Mouse (Mus musculus): Measurements from ENCODE around the gene Meis1. TPM values are rescaled to one million over a fixed set of nuclear protein-coding genes. Genes with fewer than 3 reads are reported as not detected.

Gene Meis1
- polyA plus RNA-seq, 1 experiment from 2014 or later = 8.5 TPM

- H3K4me2 ChIP-seq (ENCODE audit: low read depth, low read length) = no peak overlapping the region
- H3K9ac ChIP-seq (ENCODE audit: low read depth, low read length) = no peak overlapping the region
- H3K4me1 ChIP-seq (ENCODE audit: control insufficient read depth, low read depth, low read length) = peaks cover 8% of the 10 kb centered on the region
- no peaks in the 10 kb centered on the region for H3K9me3 ChIP-seq (replicated peaks; ENCODE audit: control insufficient read depth, low read length)
- no peaks in the 10 kb centered on the region for H3K27me3 ChIP-seq (ENCODE audit: control insufficient read depth, insufficient read depth, low read depth, low read length)
- ATAC-seq (ENCODE audit: low read depth) = no peak
- H3K27ac ChIP-seq (ENCODE audit: low read length) = no peak overlapping the region
- no peaks in the 10 kb centered on the region for H3K36me3 ChIP-seq (ENCODE audit: control insufficient read depth, insufficient read depth)
- H3K4me3 ChIP-seq (ENCODE audit: low read depth, low read length) = no peak overlapping the region
- whole genome bisulfite sequencing (ENCODE audit: insufficient replicate concordance) = 19% methylated on average over 2 of the region's 2 CpGs
Observed at GRCm38 (mm10) chr11:18897250-18897649, 121.5 kb downstream of the Meis1 start.

- no peaks in the 10 kb centered on the region; the same call in 1 of the 2 replicates for H3K4me1 ChIP-seq (ENCODE audit: control insufficient read depth, low read depth, low read length)
- H3K4me3 ChIP-seq (ENCODE audit: low read depth, low read length) = no peak overlapping the region
- no peak overlapping the region for H3K9ac ChIP-seq (ENCODE audit: low read depth, low read length)
- 51% methylated on average over 2 of the region's 2 CpGs for WGBS (ENCODE audit: insufficient replicate concordance)
- no peak for ATAC-seq (ENCODE audit: low read depth)
- H3K4me2 ChIP-seq (ENCODE audit: low read depth, low read length) = no peak overlapping the region
- no peaks in the 10 kb centered on the region for H3K27me3 ChIP-seq (ENCODE audit: control insufficient read depth, insufficient read depth, low read depth, low read length)
- H3K36me3 ChIP-seq (ENCODE audit: control insufficient read depth, insufficient read depth) = no peaks in the 10 kb centered on the region
- H3K9me3 ChIP-seq (replicated peaks; ENCODE audit: control insufficient read depth, low read length) = no peaks in the 10 kb centered on the region
- no peak overlapping the region for H3K27ac ChIP-seq (ENCODE audit: low read length)
Observed at GRCm38 (mm10) chr11:18892470-18892869, 126.3 kb downstream of the Meis1 start.

GRCm38 (mm10) chr11:18889139-18889538 lies 129.6 kb downstream of the Meis1 start:
- WGBS (ENCODE audit: insufficient replicate concordance) = 48% methylated on average over 5 of the region's 5 CpGs

GRCm38 (mm10) chr11:18888651-18889050 lies 130.1 kb downstream of the Meis1 start:
- H3K4me1 ChIP-seq (ENCODE audit: control insufficient read depth, low read depth, low read length) = peaks cover 3% of the 10 kb centered on the region; the same call in 1 of the 2 replicates
- H3K27ac ChIP-seq (ENCODE audit: low read length) = no peak overlapping the region
- WGBS (ENCODE audit: insufficient replicate concordance) = 42% methylated on average over 1 of the region's 1 CpGs
- H3K4me2 ChIP-seq (ENCODE audit: low read depth, low read length) = no peak overlapping the region
- H3K9me3 ChIP-seq (replicated peaks; ENCODE audit: control insufficient read depth, low read length) = no peaks in the 10 kb centered on the region
- no peak overlapping the region for H3K9ac ChIP-seq (ENCODE audit: low read depth, low read length)
- no peaks in the 10 kb centered on the region for H3K36me3 ChIP-seq (ENCODE audit: control insufficient read depth, insufficient read depth)
- ATAC-seq (ENCODE audit: low read depth) = no peak
- no peak overlapping the region for H3K4me3 ChIP-seq (ENCODE audit: low read depth, low read length)
- H3K27me3 ChIP-seq (ENCODE audit: control insufficient read depth, insufficient read depth, low read depth, low read length) = no peaks in the 10 kb centered on the region

More at GRCm38 (mm10) chr11:18889139-18889538, 129.6 kb downstream of the Meis1 start:
- H3K27ac ChIP-seq (ENCODE audit: low read length) = no peak overlapping the region
- H3K4me1 ChIP-seq (ENCODE audit: control insufficient read depth, low read depth, low read length) = no peaks in the 10 kb centered on the region; the same call in 1 of the 2 replicates
- no peak overlapping the region for H3K9ac ChIP-seq (ENCODE audit: low read depth, low read length)
- H3K27me3 ChIP-seq (ENCODE audit: control insufficient read depth, insufficient read depth, low read depth, low read length) = no peaks in the 10 kb centered on the region
- no peak overlapping the region for H3K4me3 ChIP-seq (ENCODE audit: low read depth, low read length)
- H3K4me2 ChIP-seq (ENCODE audit: low read depth, low read length) = no peak overlapping the region
- no peaks in the 10 kb centered on the region for H3K36me3 ChIP-seq (ENCODE audit: control insufficient read depth, insufficient read depth)
- peak; percentile 43; the same call in 1 of the 2 replicates for ATAC-seq (ENCODE audit: low read depth)
- no peaks in the 10 kb centered on the region for H3K9me3 ChIP-seq (replicated peaks; ENCODE audit: control insufficient read depth, low read length)

GRCm38 (mm10) chr11:18885729-18886325 lies 133.0 kb downstream of the Meis1 start:
- Histone ChIP-seq H3K27ac (ENCODE audit: low read length) (peak overlapping the region; percentile 23; the same call in 1 of the 2 replicates), H3K9ac (ENCODE audit: low read depth, low read length) (no peak overlapping the region), H3K4me1 (ENCODE audit: control insufficient read depth, low read depth, low read length) (peaks cover 3% of the 10 kb centered on the region; the same call in 1 of the 2 replicates), H3K4me3 (ENCODE audit: low read depth, low read length) (no peak overlapping the region), H3K4me2 (ENCODE audit: low read depth, low read length) (peak overlapping the region; percentile 10; the same call in 1 of the 2 replicates), H3K9me3 (replicated peaks; ENCODE audit: control insufficient read depth, low read length) (no peaks in the 10 kb centered on the region), H3K36me3 (ENCODE audit: control insufficient read depth, insufficient read depth) (no peaks in the 10 kb centered on the region), H3K27me3 (ENCODE audit: control insufficient read depth, insufficient read depth, low read depth, low read length) (no peaks in the 10 kb centered on the region)
- WGBS (ENCODE audit: insufficient replicate concordance) = 24% methylated on average over 9 of the region's 9 CpGs
- ATAC-seq (ENCODE audit: low read depth) = peak; percentile 83

- ATAC-seq (ENCODE audit: low read depth) = no peak
- Histone ChIP-seq H3K4me3 (ENCODE audit: low read depth, low read length) (no peak overlapping the region), H3K9me3 (replicated peaks; ENCODE audit: control insufficient read depth, low read length) (no peaks in the 10 kb centered on the region), H3K36me3 (ENCODE audit: control insufficient read depth, insufficient read depth) (no peaks in the 10 kb centered on the region), H3K9ac (ENCODE audit: low read depth, low read length) (no peak overlapping the region), H3K4me1 (ENCODE audit: control insufficient read depth, low read depth, low read length) (peaks cover 3% of the 10 kb centered on the region; the same call in 1 of the 2 replicates), H3K4me2 (ENCODE audit: low read depth, low read length) (no peak overlapping the region), H3K27me3 (ENCODE audit: control insufficient read depth, insufficient read depth, low read depth, low read length) (no peaks in the 10 kb centered on the region), H3K27ac (ENCODE audit: low read length) (peak overlapping the region; percentile 23)
- WGBS (ENCODE audit: insufficient replicate concordance) = 38% methylated on average over 6 of the region's 6 CpGs
Observed at GRCm38 (mm10) chr11:18885036-18885728, 133.6 kb downstream of the Meis1 start.

GRCm38 (mm10) chr11:18883987-18884386 lies 134.8 kb downstream of the Meis1 start:
- Histone ChIP-seq H3K4me1 (ENCODE audit: control insufficient read depth, low read depth, low read length) (peaks cover 3% of the 10 kb centered on the region; the same call in 1 of the 2 replicates), H3K27me3 (ENCODE audit: control insufficient read depth, insufficient read depth, low read depth, low read length) (no peaks in the 10 kb centered on the region), H3K4me2 (ENCODE audit: low read depth, low read length) (no peak overlapping the region), H3K9me3 (replicated peaks; ENCODE audit: control insufficient read depth, low read length) (no peaks in the 10 kb centered on the region), H3K27ac (ENCODE audit: low read length) (no peak overlapping the region), H3K4me3 (ENCODE audit: low read depth, low read length) (no peak overlapping the region), H3K36me3 (ENCODE audit: control insufficient read depth, insufficient read depth) (no peaks in the 10 kb centered on the region), H3K9ac (ENCODE audit: low read depth, low read length) (no peak overlapping the region)
- ATAC-seq (ENCODE audit: low read depth) = no peak
- WGBS (ENCODE audit: insufficient replicate concordance) = 36% methylated on average over 3 of the region's 3 CpGs

- ATAC-seq (ENCODE audit: low read depth) = no peak; the same call in 1 of the 2 replicates
- Histone ChIP-seq H3K4me2 (ENCODE audit: low read depth, low read length) (no peak overlapping the region), H3K9ac (ENCODE audit: low read depth, low read length) (no peak overlapping the region), H3K4me1 (ENCODE audit: control insufficient read depth, low read depth, low read length) (peaks cover 3% of the 10 kb centered on the region; the same call in 1 of the 2 replicates), H3K27me3 (ENCODE audit: control insufficient read depth, insufficient read depth, low read depth, low read length) (no peaks in the 10 kb centered on the region), H3K27ac (ENCODE audit: low read length) (no peak overlapping the region), H3K4me3 (ENCODE audit: low read depth, low read length) (no peak overlapping the region), H3K36me3 (ENCODE audit: control insufficient read depth, insufficient read depth) (no peaks in the 10 kb centered on the region), H3K9me3 (replicated peaks; ENCODE audit: control insufficient read depth, low read length) (no peaks in the 10 kb centered on the region)
- 31% methylated on average over 2 of the region's 2 CpGs for WGBS (ENCODE audit: insufficient replicate concordance)
Observed at GRCm38 (mm10) chr11:18883507-18883881, 135.3 kb downstream of the Meis1 start.

All from liver, embryonic 16.5 days (tissue).